Mouse (Mus musculus) MN1 (cell line): ENCODE measurements around the gene Tmem178b.

Experiments used
- DNase-seq: peaks from one replicate; pipeline ENCODE4 v3.0.0-alpha.2; 2016; ENCODE audit warnings: low spot score

The Tmem178b gene

DNA sequence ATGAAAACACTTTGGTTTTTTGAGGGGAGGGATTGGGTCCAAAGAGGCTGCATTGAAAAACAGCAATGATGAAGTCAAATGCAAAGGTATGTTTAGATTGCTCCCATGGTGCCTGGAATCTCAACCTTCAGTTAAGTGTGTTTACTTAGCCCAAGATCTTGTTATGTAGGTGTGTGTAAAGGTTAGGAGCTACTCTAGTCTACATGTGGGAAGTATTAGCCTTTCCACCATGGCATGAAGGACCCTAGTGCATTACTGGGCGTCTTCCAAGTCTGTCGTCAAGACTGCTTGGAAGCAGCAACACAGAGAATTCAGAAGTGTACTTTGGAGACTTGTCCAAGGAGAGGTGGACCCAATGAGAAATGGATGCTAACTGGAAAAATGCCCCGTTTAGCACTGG lies 205.3 kb downstream of the Tmem178b start:
- DNase-seq, result no peak

GRCm38 (mm10) chr6:40083726-40084125 lies 210.7 kb downstream of the Tmem178b start:
- no peak for DNase-seq

GRCm38 (mm10) chr6:40091250-40091651 lies 218.2 kb downstream of the Tmem178b start:
- no peak for DNase-seq

GRCm38 (mm10) chr6:40098498-40098897 lies 225.4 kb downstream of the Tmem178b start:
- DNase-seq, result no peak

- DNase-seq, result no peak
These were observed 228.7 kb downstream of the Tmem178b start for GRCm38 (mm10) chr6:40101785-40102184.

GRCm38 (mm10) chr6:40102863-40103262 lies 229.8 kb downstream of the Tmem178b start:
- DNase-seq, result no peak

DNA sequence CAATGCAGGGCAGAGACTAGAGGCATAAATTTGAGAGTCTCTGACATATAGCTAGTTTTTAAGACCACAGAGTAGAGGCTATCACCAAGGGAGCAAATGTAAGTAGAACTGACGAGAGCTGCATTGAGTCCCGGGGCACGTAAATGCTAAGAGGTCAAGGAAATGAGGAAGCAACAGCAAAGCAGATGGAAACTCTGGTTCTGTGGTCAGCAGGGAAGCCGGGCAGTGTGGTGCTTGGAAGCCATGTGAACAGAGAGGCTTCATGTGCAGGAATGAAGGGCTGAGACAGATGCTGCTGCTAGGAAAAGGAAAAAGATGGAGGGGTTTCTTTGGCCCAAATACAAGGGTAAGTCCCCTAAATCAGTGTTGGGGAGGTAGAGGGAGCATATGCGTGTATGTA lies 237.0 kb downstream of the Tmem178b start:
- DNase-seq, result no peak

- no peak for DNase-seq
These were observed 237.7 kb downstream of the Tmem178b start for GRCm38 (mm10) chr6:40110729-40111128.

GRCm38 (mm10) chr6:40112488-40112887 lies 239.4 kb downstream of the Tmem178b start:
- DNase-seq, result no peak

DNA sequence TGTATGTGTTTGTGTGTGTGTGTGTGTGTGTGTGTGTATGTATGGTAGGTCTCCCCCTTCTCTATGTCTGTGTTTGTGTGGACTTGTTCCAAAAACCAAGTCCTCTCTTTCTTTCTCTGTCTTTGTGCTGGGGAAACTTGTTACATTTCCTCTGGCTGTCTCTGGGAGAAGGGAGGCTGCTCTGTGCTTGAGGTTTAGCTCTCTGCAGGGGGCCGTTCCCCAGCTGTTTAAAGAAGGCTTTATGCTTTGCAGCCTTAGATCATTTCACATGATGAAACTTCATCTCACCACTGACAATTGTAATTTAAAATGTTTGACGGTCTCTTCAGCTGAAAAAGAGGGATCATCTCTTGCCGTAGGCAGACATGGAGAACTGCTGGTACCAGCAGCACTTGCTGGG lies 243.2 kb downstream of the Tmem178b start:
- DNase-seq, result no peak

- no peak for DNase-seq
These were observed 247.1 kb downstream of the Tmem178b start for GRCm38 (mm10) chr6:40120176-40120575.

DNA sequence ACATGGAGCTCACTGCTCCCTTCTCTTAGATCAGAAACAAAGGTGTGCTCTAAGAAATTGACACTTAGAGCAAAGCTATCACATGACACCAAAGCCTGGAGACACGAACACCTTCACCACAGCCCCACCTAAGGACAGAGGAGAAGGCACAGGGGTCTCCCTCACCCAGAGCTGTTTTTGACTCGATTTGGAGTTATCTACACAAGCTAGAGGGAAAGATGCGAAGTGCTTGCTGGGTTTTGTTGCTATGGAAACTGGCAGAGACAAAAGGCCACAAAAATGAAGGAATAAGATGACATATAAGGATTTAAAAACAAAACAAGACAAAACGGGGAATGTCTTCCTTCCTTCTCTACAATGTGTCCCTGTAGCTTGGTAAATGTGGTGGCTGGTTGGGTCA lies 248.4 kb downstream of the Tmem178b start:
- DNase-seq, result no peak

DNA sequence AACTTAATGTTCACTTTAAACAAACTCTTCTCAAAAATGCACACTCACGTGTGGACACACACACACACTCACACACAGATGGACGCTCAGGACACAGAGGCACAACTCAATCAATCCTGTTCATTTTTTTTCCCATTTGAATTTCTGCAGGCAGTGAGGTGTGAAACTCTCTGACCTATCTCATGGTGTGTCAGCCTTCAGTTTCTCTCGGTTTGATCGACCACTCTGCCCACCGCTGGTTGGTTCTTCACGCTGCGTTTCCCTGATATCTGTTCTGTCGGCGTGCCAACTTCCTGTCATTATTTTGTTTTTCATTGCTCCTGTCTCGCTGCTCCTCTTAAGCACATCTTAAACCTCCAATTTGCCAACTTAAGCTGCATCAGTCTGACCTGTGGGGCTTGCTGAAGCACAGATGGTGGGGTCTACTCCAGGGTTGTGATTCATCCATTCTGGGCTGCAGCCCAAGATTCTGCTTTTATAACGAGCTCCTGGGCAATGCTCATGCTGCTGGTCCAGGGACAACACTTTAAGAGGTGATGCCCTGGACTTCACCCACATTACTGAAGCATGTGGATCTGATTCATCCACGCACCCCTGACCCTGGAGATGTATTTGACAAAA lies 250.1 kb downstream of the Tmem178b start:
- no peak for DNase-seq

DNA sequence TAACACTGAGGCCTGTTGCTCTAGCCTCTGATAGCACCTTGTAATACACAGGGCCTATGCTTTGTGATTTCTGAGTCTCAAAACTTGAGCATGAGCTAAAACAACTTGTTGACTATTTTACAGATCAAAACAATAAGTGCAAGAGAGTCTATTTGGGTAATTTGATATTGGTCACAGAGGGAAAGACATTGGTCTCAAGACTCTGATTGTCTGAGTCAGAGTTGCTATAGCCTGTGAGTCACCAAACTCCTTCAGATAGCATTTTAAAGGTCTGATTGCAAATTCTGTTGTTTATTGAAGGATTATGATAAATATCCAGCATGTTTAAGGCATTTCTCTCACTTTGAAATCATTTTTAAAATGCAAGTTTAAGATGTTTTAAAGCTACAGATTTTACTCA lies 250.9 kb downstream of the Tmem178b start:
- no peak for DNase-seq

DNA sequence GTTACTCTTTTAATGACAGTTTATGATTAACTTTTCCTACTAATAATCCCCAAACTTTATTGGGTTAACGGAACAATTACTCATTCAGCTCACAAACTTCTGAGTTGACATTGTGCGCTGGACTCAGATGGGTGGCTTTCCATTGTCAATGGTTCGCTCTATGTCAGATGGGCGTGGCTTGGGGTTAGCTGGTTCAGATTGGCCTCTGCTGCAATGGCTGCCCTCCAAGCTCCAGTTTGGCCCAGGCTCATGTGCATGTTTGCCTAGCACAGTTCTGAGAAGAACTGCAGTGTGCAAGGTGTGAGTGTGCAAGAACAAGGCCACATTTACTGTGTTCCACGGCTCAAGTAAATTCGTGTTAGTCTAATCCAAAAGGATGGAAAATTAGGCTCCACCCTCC lies 255.6 kb downstream of the Tmem178b start:
- no peak for DNase-seq

- no peak for DNase-seq
These were observed 258.9 kb downstream of the Tmem178b start for GRCm38 (mm10) chr6:40131936-40132335.

DNA sequence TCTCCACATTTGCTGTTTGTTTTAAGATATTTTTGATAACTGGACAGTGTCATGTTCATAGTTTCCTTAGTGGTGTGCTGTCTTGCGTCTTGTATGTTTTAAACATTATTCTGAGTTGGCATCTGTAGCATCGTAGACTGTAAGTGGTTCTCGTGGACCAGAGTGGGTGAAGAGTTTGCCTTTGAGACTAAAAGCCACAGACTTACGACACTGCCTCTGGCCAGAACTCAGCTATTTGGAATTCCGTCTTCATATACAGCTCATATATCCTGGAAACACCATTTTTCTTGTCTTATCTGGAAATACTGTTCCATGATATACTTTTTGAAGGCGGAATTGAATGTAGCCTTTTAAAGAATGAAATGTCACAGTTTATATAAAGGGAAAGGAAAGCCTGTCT lies 260.4 kb downstream of the Tmem178b start:
- no peak for DNase-seq

DNA sequence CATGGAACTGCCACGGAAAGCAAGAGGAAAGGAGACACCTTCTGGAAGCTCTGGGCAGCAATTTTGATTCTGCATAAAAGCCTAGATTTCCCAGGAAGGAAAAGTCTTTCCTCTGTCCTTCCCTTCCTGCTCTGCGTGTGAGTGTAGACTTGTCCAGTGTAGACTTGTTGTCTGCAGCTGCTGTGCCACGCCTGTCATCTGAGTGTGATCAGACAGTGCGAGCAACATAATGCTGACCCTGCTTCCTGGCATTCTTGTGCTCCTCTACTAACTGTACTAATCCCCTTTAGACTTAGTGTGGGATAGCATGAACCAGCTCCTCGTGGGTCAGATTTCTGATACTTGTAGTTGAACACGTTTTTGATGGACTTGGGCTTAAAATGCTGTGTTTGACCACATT lies 262.6 kb downstream of the Tmem178b start:
- no peak for DNase-seq

GRCm38 (mm10) chr6:40137346-40137745 lies 264.3 kb downstream of the Tmem178b start:
- DNase-seq, result no peak

DNA sequence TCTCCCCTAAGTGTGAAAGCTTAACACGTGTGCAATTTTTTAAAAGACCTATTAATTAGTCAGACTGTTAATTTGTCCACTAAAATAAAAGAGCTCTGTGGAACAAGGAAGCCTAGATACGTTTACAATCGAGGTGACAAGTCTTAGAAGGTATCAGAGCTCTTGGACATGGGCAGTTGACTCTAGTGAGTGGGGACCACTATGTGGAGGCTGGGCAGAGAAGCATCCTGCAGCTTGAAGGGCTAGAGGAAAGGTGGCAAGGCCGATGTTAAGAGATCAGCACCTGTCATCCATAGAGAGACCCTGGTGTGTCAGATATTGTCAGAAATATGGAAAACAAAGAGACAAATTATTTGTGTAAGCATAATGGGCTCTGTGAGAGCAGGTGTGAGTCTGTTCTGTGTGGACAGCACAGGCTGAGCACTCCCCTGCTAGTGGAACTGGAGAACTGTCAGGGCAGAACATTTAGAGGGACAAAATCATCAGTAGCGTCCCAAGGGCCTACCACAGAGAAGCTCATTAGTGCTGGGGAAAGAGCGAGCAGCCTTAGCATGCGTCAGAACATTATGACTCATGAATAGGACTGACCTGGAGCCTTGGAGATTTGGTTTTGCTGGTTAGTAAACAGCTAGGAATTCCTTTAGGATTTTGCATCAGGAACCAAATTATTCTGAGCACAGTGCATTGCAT lies 264.9 kb downstream of the Tmem178b start:
- DNase-seq, result no peak

DNA sequence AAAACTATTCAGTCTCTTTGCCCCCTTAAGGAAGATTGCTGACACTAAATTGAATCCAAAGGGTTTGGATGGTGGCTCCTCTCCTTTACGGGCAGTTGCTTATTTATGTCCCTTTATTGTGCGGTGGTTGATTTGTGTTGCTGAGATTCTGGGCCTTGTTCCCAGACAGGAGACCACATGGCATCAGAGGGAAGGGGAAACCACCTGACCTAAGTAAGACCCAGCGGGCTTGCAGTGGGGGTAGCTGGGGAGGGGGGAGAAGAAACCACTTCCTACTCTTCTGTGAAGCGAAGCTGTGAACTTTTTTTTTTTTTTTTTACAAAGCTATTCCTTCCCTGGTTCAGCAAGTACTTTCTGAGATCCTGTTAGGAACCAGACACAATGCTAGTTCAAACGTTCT lies 269.5 kb downstream of the Tmem178b start:
- DNase-seq, result no peak

- no peak for DNase-seq
These were observed 271.3 kb downstream of the Tmem178b start for GRCm38 (mm10) chr6:40144371-40144770.

GRCm38 (mm10) chr6:40145601-40146000 lies 272.5 kb downstream of the Tmem178b start:
- DNase-seq, result no peak

- DNase-seq, result no peak
These were observed 279.2 kb downstream of the Tmem178b start for GRCm38 (mm10) chr6:40152241-40152640.
